Mouse (Mus musculus) adrenal gland, adult (tissue): ENCODE measurements at regions not wholly inside any gene's neighbourhood (a gene's known extent, or its start where the extent isn't known, plus 50 kb on each side); places are given as distances from the start of the nearest gene placed in this dataset.

Experiments used
- DNase-seq, 2 experiments: peaks; one replicate each; pipeline ENCODE4 v3.0.0; 2022 to 2023; ENCODE audit warnings: low spot score in 1 of 2; ENCODE audit not compliant: inconsistent age in 2 of 2

- no peak for DNase-seq
Measured at GRCm38 (mm10) chr8:116314429-116315092, 190.2 kb upstream of the Dynlrb2 start.

GRCm38 (mm10) chr8:116298891-116299290 is 205.9 kb upstream of the Dynlrb2 start:
- DNase-seq, result no peak

- no peak for DNase-seq
Measured at GRCm38 (mm10) chr8:116290671-116291245, 214.0 kb upstream of the Dynlrb2 start.

- no peak for DNase-seq
Measured at GRCm38 (mm10) chr8:116289237-116289636, 215.5 kb upstream of the Dynlrb2 start.

GRCm38 (mm10) chr8:116283990-116284389 is 220.8 kb upstream of the Dynlrb2 start:
- DNase-seq, result no peak

GRCm38 (mm10) chr8:116282341-116282740 is 222.4 kb upstream of the Dynlrb2 start:
- DNase-seq, result no peak

GRCm38 (mm10) chr8:116275014-116275413 is 229.8 kb upstream of the Dynlrb2 start:
- no peak for DNase-seq

- DNase-seq, result no peak
Measured at GRCm38 (mm10) chr8:116271238-116271637, 233.5 kb upstream of the Dynlrb2 start.

GRCm38 (mm10) chr8:116269393-116269792 is 235.4 kb upstream of the Dynlrb2 start:
- no peak for DNase-seq

GRCm38 (mm10) chr8:116268685-116269084 is 236.1 kb upstream of the Dynlrb2 start:
- no peak for DNase-seq

- DNase-seq, result peak; percentile 35 to 39
Measured at GRCm38 (mm10) chr8:116268161-116268560, 236.6 kb upstream of the Dynlrb2 start.

GRCm38 (mm10) chr8:116267021-116267420 is 237.8 kb upstream of the Dynlrb2 start:
- no peak for DNase-seq

GRCm38 (mm10) chr8:116265591-116265990 is 239.2 kb upstream of the Dynlrb2 start:
- DNase-seq, result no peak

GRCm38 (mm10) chr8:116264078-116264477 is 240.7 kb upstream of the Dynlrb2 start:
- no peak for DNase-seq

GRCm38 (mm10) chr8:116261286-116261685 is 243.5 kb upstream of the Dynlrb2 start:
- no peak for DNase-seq

- no peak for DNase-seq
Measured at GRCm38 (mm10) chr8:116255398-116255797, 249.4 kb upstream of the Dynlrb2 start.

- peak; percentile 13 to 20 for DNase-seq
Measured at GRCm38 (mm10) chr8:116252455-116253216, 252.1 kb upstream of the Dynlrb2 start.

- peak; percentile 10 to 20 for DNase-seq
Measured at GRCm38 (mm10) chr8:116248398-116248797, 256.4 kb upstream of the Dynlrb2 start.

GRCm38 (mm10) chr8:116243493-116243892 is 261.3 kb upstream of the Dynlrb2 start:
- no peak for DNase-seq

GRCm38 (mm10) chr8:116242972-116243371 is 261.8 kb upstream of the Dynlrb2 start:
- no peak for DNase-seq

- DNase-seq, result no peak
Measured at GRCm38 (mm10) chr8:116241987-116242242, 262.9 kb upstream of the Dynlrb2 start.
